Mouse (Mus musculus) megakaryocyte, embryonic 14.5 days (primary cell): ENCODE measurements around the gene Wdr54.

Experiments
- FLI1 ChIP-seq: IDR thresholded peaks from 2 replicates; pipeline ENCODE4 v1.6.1; 2012; ENCODE audit warnings: low read length, inconsistent platforms, mixed read lengths
- GATA1 ChIP-seq: IDR thresholded peaks from 3 replicates; pipeline ENCODE4 v1.6.1; 2012; ENCODE audit warnings: mixed read lengths, low read length, inconsistent platforms, borderline replicate concordance

GRCm38 (mm10) chr6:83161442-83161841 lies 5.2 kb upstream of the Wdr54 start:
- TF ChIP-seq GATA1, result no peak
- no peak for TF ChIP-seq FLI1
